Mouse (Mus musculus) hindbrain, embryonic 10.5 days (tissue): ENCODE measurements around the gene Svbp. TPM values are rescaled to one million over a fixed set of nuclear protein-coding genes. Genes with fewer than 3 reads are reported as not detected.

ENCODE experiments used
- DNase-seq: peaks from one replicate; pipeline ENCODE4 v3.0.0-alpha.2; 2017; ENCODE audit warnings: low spot score
- H3K27ac ChIP-seq: fragments of 300-500 bp; sonication (generic); 2 replicates; pipeline ENCODE4 v1.5.1; 2016; ENCODE audit warnings: mild to moderate bottlenecking, moderate library complexity
- H3K27me3 ChIP-seq: fragments of 300-500 bp; sonication (generic); 2 replicates; pipeline ENCODE4 v1.6.1; 2016; ENCODE audit warnings: mild to moderate bottlenecking; ENCODE audit not compliant: poor library complexity, insufficient read depth, severe bottlenecking
- H3K36me3 ChIP-seq: fragments of 300-500 bp; sonication (generic); 2 replicates; pipeline ENCODE4 v1.6.1; 2016; ENCODE audit warnings: mild to moderate bottlenecking, moderate library complexity
- H3K4me1 ChIP-seq: fragments of 300-500 bp; sonication (generic); replicated peaks from 2 replicates; pipeline ENCODE4 v1.6.1; 2016; ENCODE audit warnings: mild to moderate bottlenecking
- H3K4me3 ChIP-seq: fragments of 300-500 bp; sonication (generic); 2 replicates; pipeline ENCODE4 v1.5.1; 2016; ENCODE audit warnings: mild to moderate bottlenecking, moderate library complexity
- H3K9me3 ChIP-seq: fragments of 300-500 bp; sonication (generic); 2 replicates; pipeline ENCODE4 v1.6.1; 2016; ENCODE audit warnings: mild to moderate bottlenecking, moderate library complexity
- WGBS: fragments of 180-500 bp; shearing (Covaris S2); methylation state at CpG from one replicate; pipeline ENCODE4 v1.1.7; 2016; 5-methylcytosine and 5-hydroxymethylcytosine counted together
- polyA plus RNA-seq: library from polyadenylated mRNA; unstranded; fragments of >200 nt; fragmentation: Nextera tagmentation; extraction: Ambion mirVana; gene quantifications from 2 replicates; pipeline ENCODE4 v1.2.1, GENCODE M21; 2016

The Svbp gene
- polyA plus RNA-seq, 1 experiment from 2014 or later = 182 TPM

- Histone ChIP-seq H3K27me3 (peaks cover 1% of the 10 kb centered on the region; the same call in 1 of the 2 replicates), H3K4me1 (peaks cover 27% of the 10 kb centered on the region), H3K36me3 (peaks cover 21% of the 10 kb centered on the region), H3K27ac (peak overlapping the region; percentile 89), H3K9me3 (no peaks in the 10 kb centered on the region), H3K4me3 (peak overlapping the region; percentile 76)
- 7% methylated on average over 18 of the region's 18 CpGs for WGBS
- no peak for DNase-seq
These were observed 645 bp downstream of the Svbp start for GRCm38 (mm10) chr4:119195582-119196320.

DNA sequence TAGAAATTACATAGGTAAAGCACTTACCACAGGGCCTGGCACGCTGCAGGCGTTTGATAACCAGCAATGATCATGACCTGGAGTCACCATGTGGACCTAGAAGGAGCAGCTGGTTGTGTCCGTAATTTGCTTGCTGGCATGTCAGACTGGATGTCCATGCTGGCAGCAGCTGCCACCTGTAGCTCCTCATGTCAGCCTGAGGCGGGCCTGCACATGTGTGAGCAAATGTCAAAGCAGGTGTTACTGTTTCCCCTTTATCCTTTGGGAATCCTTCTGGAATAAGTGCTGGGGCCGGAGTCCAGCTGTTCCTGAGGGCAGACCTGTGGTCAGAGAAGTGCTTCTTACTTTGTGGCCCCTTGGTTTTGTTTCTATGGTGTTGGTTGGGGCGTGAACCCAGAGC lies 3.0 kb downstream of the Svbp start:
- H3K4me3 ChIP-seq = no peak overlapping the region
- no peaks in the 10 kb centered on the region for H3K27me3 ChIP-seq
- no peak overlapping the region for H3K27ac ChIP-seq
- DNase-seq = no peak
- H3K4me1 ChIP-seq = peaks cover 27% of the 10 kb centered on the region
- H3K36me3 ChIP-seq = peaks cover 35% of the 10 kb centered on the region
- H3K9me3 ChIP-seq = no peaks in the 10 kb centered on the region
- 88% methylated on average over 6 of the region's 6 CpGs for WGBS

- DNase-seq = peak; percentile 66
- Histone ChIP-seq H3K4me1 (peaks cover 14% of the 10 kb centered on the region), H3K27me3 (no peaks in the 10 kb centered on the region), H3K36me3 (peaks cover 19% of the 10 kb centered on the region), H3K4me3 (no peak overlapping the region), H3K9me3 (no peaks in the 10 kb centered on the region), H3K27ac (0 out of 2 replicates have a peak overlapping the region, but pooled peaks have one; percentile 23)
- WGBS = 17% methylated on average over 8 of the region's 8 CpGs
These were observed 9.6 kb downstream of the Svbp start for GRCm38 (mm10) chr4:119204672-119205071.

DNA sequence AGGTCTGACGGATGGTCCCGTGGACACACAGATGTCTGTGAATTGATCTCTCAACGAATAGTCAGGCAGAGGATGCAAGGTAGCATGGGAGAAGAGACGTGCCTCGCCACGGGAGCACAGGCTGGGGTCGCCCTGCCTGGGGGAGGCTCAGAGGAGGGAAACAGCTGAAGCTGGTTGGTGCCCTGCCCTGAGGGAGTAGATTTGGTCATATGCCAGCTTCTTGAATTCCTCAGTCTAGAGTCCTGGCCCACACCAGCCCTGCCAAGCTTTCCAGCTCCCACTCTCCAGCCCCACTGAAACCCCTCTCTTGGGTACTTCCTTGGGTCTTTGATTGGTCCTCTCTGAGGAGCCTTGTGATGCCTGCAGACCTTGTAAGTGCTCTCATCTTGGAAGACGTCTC lies 21.6 kb downstream of the Svbp start:
- Histone ChIP-seq H3K27ac (no peak overlapping the region), H3K4me3 (no peak overlapping the region), H3K36me3 (no peaks in the 10 kb centered on the region), H3K27me3 (no peaks in the 10 kb centered on the region), H3K4me1 (peaks cover 12% of the 10 kb centered on the region), H3K9me3 (no peaks in the 10 kb centered on the region)
- WGBS = 82% methylated on average over 8 of the region's 8 CpGs
- DNase-seq = no peak

DNA sequence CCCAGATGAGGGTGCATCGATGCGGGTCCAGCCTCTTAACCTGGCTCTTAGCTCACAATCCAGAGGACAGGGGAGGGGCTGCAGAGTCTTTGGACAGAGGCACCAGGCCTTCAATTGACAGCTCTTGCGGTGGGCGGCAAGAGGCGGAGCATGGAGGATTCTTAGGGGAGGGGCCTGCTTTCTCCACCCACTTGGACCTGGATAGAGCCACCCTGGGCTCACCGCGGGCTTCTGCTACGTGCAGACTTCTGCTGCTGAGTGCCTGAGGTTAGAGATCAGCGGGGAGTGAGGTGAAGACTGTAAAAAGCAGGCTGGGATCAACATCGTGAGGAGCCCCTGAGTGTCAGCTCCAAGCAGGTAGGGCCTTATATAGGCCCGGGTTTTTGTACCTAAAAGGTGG lies 23.1 kb downstream of the Svbp start, which contains the start of gene Tmem269:
Tmem269 (minus strand) TSS at position 49 of the 400 bp plus-strand sequence.
- Histone ChIP-seq H3K27ac (0 out of 2 replicates have a peak within 1 kb of the TSS, but pooled peaks have one; percentile 16), H3K36me3 (peaks cover 7% of the 10 kb centered on the region; the same call in 1 of the 2 replicates), H3K9me3 (no peaks in the 10 kb centered on the region), H3K27me3 (no peaks in the 10 kb centered on the region), H3K4me1 (peaks cover 12% of the 10 kb centered on the region), H3K4me3 (no peak within 1 kb of the TSS)
- DNase-seq = peak; percentile 17
- 12% methylated on average over 11 of the region's 11 CpGs for WGBS

GRCm38 (mm10) chr4:119223696-119224095 lies 28.6 kb downstream of the Svbp start:
- H3K27me3 ChIP-seq = no peaks in the 10 kb centered on the region
- 82% methylated on average over 1 of the region's 1 CpGs for WGBS
- H3K36me3 ChIP-seq = peaks cover 59% of the 10 kb centered on the region
- DNase-seq = peak; percentile 30
- no peaks in the 10 kb centered on the region for H3K9me3 ChIP-seq
- peaks cover 1% of the 10 kb centered on the region; the same call in 1 of the 2 replicates for H3K4me1 ChIP-seq
- H3K27ac ChIP-seq = no peak overlapping the region
- H3K4me3 ChIP-seq = no peak overlapping the region

DNA sequence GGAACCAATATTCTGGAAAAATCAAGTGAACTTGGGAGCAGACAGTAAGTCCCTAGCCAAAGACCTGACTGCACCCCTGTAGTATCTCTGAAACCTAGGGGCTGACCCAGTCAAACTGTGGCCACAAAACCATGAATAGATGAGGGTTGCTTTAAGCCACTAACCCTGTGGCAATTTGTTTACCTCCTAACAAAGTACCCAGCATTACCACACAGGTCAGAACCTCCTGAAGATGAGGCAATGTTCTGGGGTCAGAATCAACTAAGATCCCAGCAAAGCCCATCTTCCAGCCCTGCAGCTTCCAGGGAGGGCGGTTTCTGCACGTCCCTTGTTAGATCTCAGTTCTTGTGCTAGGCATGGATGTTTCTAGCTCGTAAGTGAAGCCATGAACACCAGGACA lies 29.4 kb downstream of the Svbp start:
- H3K27ac ChIP-seq = no peak overlapping the region
- H3K4me1 ChIP-seq = no peaks in the 10 kb centered on the region
- no peaks in the 10 kb centered on the region for H3K9me3 ChIP-seq
- H3K27me3 ChIP-seq = no peaks in the 10 kb centered on the region
- H3K4me3 ChIP-seq = no peak overlapping the region
- H3K36me3 ChIP-seq = peaks cover 60% of the 10 kb centered on the region
- 94% methylated on average over 3 of the region's 3 CpGs for WGBS
- DNase-seq = no peak

- 91% methylated on average over 9 of the region's 9 CpGs for WGBS
- Histone ChIP-seq H3K9me3 (no peaks in the 10 kb centered on the region), H3K27me3 (no peaks in the 10 kb centered on the region), H3K4me1 (no peaks in the 10 kb centered on the region), H3K4me3 (no peak overlapping the region), H3K27ac (no peak overlapping the region), H3K36me3 (peaks cover 60% of the 10 kb centered on the region)
- DNase-seq = no peak
These were observed 30.6 kb downstream of the Svbp start for GRCm38 (mm10) chr4:119225719-119226118.

- H3K36me3 ChIP-seq = peaks cover 60% of the 10 kb centered on the region
- H3K4me1 ChIP-seq = peaks cover 6% of the 10 kb centered on the region
- H3K27ac ChIP-seq = no peak overlapping the region
- WGBS = 95% methylated on average over 11 of the region's 11 CpGs
- H3K9me3 ChIP-seq = no peaks in the 10 kb centered on the region
- H3K4me3 ChIP-seq = no peak overlapping the region
- DNase-seq = no peak
- no peaks in the 10 kb centered on the region for H3K27me3 ChIP-seq
These were observed 31.6 kb downstream of the Svbp start for GRCm38 (mm10) chr4:119226751-119227150.

GRCm38 (mm10) chr4:119232410-119233255 lies 37.5 kb downstream of the Svbp start, which contains the start of the genes AU022252 and P3h1:
AU022252 (minus strand) TSS chr4:119232712.
P3h1 (plus strand) TSS chr4:119232915.
- Histone ChIP-seq H3K9me3 (no peaks in the 10 kb centered on the region), H3K36me3 (peaks cover 25% of the 10 kb centered on the region), H3K27me3 (no peaks in the 10 kb centered on the region), H3K4me1 (peaks cover 26% of the 10 kb centered on the region), H3K27ac (peak within 1 kb of the TSS; percentile 88), H3K4me3 (peak within 1 kb of the TSS; percentile 86)
- peak; percentile 98 for DNase-seq
- under 1% methylated on average over 71 of the region's 71 CpGs for WGBS

DNA sequence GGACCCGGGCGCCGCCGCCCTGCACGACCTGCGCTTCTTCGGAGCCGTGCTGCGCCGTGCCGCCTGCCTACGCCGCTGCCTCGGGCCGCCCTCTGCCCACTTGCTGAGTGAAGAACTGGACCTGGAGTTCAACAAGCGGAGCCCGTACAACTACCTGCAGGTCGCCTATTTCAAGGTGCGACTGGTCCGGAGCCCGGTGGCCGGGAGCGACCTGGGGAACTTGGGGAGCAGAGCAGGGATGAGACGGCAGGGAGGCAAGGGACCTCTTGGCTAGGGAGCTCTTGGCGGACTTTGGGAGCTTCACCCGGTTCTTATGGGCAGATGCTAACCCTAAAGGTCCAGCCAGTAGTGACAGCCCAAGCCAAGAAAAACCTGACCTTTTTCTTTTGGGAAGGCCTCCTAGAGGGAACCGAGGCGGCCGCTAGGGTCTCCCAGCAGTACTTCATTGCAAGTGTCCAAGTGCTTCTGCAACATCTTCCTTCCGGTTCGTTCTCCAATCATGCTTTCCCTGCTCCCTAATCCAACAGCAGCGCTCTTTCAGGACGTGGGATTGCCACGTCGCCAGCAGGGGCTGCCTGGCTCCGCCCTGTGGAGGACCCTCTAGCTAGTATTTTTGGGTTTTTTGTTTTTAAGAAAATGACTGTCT lies 38.3 kb downstream of the Svbp start:
- H3K4me3 ChIP-seq = peak overlapping the region; percentile 86
- under 1% methylated on average over 36 of the region's 36 CpGs for WGBS
- peak overlapping the region; percentile 88 for H3K27ac ChIP-seq
- H3K36me3 ChIP-seq = peaks cover 18% of the 10 kb centered on the region
- no peaks in the 10 kb centered on the region for H3K27me3 ChIP-seq
- H3K9me3 ChIP-seq = no peaks in the 10 kb centered on the region
- H3K4me1 ChIP-seq = peaks cover 26% of the 10 kb centered on the region
- peak; percentile 73 for DNase-seq

GRCm38 (mm10) chr4:119234348-119234747 lies 39.2 kb downstream of the Svbp start:
- no peak overlapping the region for H3K27ac ChIP-seq
- peaks cover 28% of the 10 kb centered on the region for H3K4me1 ChIP-seq
- H3K27me3 ChIP-seq = no peaks in the 10 kb centered on the region
- H3K36me3 ChIP-seq = peaks cover 14% of the 10 kb centered on the region
- no peak for DNase-seq
- WGBS = 80% methylated on average over 3 of the region's 3 CpGs
- H3K4me3 ChIP-seq = peak overlapping the region; percentile 86
- H3K9me3 ChIP-seq = no peaks in the 10 kb centered on the region
